Mouse (Mus musculus) heart, embryonic 14.5 days (tissue): ENCODE data around the gene Isca2. TPM values are rescaled to one million over a fixed set of nuclear protein-coding genes. Genes with fewer than 3 reads are reported as not detected.

Experiments
- ATAC-seq: fragments of 200-750 bp; cut with Nextera tagmentation; 2 replicates; pipeline ENCODE4 v1.8.0; 2017; ENCODE audit warnings: low read depth, moderate TSS enrichment; ENCODE audit not compliant: insufficient number of reproducible peaks, insufficient read depth, low FRiP score
- H3K27ac ChIP-seq, 2 experiments: fragments of 200-500 bp in 1 of 2; fragments of 300-500 bp in 1 of 2; sonication (generic) in 1 of 2; replicated peaks in 1 of 2; 2 replicates each; pipeline ENCODE4 v1.5.1; 2012 to 2014; ENCODE audit warnings: low read depth in 2 of 2, low read length in 2 of 2, control low read depth in 1 of 2, mild to moderate bottlenecking in 1 of 2, mixed read lengths in 1 of 2; ENCODE audit not compliant: control insufficient read depth in 1 of 2, insufficient read depth in 1 of 2
- H3K27me3 ChIP-seq: fragments of 300-500 bp; sonication (generic); 2 replicates; pipeline ENCODE4 v1.6.1; 2014; ENCODE audit warnings: mild to moderate bottlenecking, low read length, control low read depth; ENCODE audit not compliant: control insufficient read depth, insufficient read depth
- H3K36me3 ChIP-seq: fragments of 300-500 bp; sonication (generic); 2 replicates; pipeline ENCODE4 v1.6.1; 2014; ENCODE audit warnings: mild to moderate bottlenecking, control low read depth, low read length, mixed read lengths; ENCODE audit not compliant: control insufficient read depth, insufficient read depth
- H3K4me1 ChIP-seq, 2 experiments: fragments of 200-500 bp in 1 of 2; fragments of 300-500 bp in 1 of 2; sonication (generic) in 1 of 2; 2 replicates each; pipeline ENCODE4 v1.6.1; 2012 to 2014; ENCODE audit warnings: low read length in 2 of 2, control low read depth in 1 of 2, mixed read lengths in 1 of 2; ENCODE audit not compliant: control insufficient read depth in 2 of 2, insufficient read depth in 2 of 2
- H3K4me2 ChIP-seq: fragments of 300-500 bp; sonication (generic); 2 replicates; pipeline ENCODE4 v1.6.1; 2014; ENCODE audit warnings: mild to moderate bottlenecking, low read length
- H3K4me3 ChIP-seq, 2 experiments: fragments of 200-500 bp in 1 of 2; fragments of 300-500 bp in 1 of 2; sonication (generic) in 1 of 2; 2 replicates each; pipeline ENCODE4 v1.5.1; 2012 to 2014; ENCODE audit warnings: low read length in 2 of 2, mild to moderate bottlenecking in 2 of 2, control low read depth in 1 of 2, low read depth in 1 of 2, moderate library complexity in 1 of 2; ENCODE audit not compliant: control insufficient read depth in 1 of 2, insufficient read depth in 1 of 2
- H3K9ac ChIP-seq: fragments of 300-500 bp; sonication (generic); 2 replicates; pipeline ENCODE4 v1.6.1; 2014; ENCODE audit warnings: mild to moderate bottlenecking, low read length
- H3K9me3 ChIP-seq: fragments of 300-500 bp; sonication (generic); 2 replicates; pipeline ENCODE4 v1.6.1; 2016; ENCODE audit warnings: low read length, control low read depth; ENCODE audit not compliant: control insufficient read depth
- WGBS: fragments of 180-500 bp; shearing (Covaris S2); extraction: QIAGEN DNeasy Blood & Tissue Kit; methylation state at CpG from one replicate; pipeline ENCODE4 v1.1.7; 2014; 5-methylcytosine and 5-hydroxymethylcytosine counted together
- polyA plus RNA-seq: library from polyadenylated mRNA; unstranded; fragments of >200 nt; fragmentation: Nextera tagmentation; extraction: Ambion mirVana; gene quantifications from 2 replicates; pipeline ENCODE4 v1.2.1, GENCODE M21; 2014

Gene Isca2
- polyA plus RNA-seq, 1 experiment from 2014 or later, result 164 TPM

DNA sequence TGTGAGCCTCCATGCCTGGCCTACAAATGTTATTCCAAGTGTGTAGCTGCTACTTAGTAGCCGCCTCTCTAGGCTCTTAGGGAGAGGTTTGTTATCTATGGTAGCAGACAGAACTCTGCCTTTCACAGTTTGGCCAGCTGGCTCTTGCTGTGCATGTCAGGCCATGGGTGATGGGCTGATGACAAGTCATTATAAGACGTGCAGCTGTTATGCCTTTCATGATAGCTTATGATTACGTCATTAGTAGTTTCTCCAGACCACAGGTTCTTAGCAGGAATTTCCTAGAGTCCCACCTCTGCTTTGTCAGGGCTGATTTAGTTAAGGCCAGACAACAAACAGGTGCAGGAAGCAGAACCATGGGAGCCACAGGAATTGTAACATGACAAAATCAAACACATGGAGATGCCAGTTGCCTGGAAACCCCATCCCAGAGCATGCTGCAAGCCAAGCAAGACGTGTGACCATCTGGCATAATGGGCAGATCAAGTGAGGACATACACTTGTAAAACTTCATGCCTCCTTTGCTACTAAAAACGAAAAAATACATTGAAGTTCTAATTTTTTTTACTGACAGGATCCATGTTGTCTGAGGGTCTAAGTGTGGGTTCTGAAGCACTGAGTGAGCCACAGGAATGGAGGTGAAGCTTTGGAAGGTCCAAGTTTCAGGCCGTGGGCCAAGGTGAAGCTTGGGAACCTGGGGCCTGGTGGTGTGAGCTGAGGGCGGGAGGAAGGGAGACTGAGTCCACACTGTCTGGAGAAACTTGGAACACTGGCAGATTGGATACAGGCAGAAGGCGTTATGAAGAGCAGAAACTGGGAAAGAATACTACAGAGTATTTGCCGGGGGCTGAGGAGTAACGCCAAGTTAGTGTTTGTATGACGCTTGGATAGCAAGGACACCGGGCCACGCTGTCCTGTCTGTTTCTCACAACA is 46.5 kb downstream of the Isca2 start:
- no peak for ATAC-seq
- Histone ChIP-seq H3K4me1 (peaks cover 0 to 2% of the 10 kb centered on the region in 2 experiments; a peak in 1 of 4 replicates), H3K27ac (no peak overlapping the region), H3K4me2 (no peak overlapping the region), H3K9me3 (no peaks in the 10 kb centered on the region), H3K27me3 (peaks cover 51% of the 10 kb centered on the region), H3K4me3 (no peak overlapping the region), H3K9ac (no peak overlapping the region), H3K36me3 (no peaks in the 10 kb centered on the region)
- 69% methylated on average over 13 of the region's 13 CpGs for WGBS

DNA sequence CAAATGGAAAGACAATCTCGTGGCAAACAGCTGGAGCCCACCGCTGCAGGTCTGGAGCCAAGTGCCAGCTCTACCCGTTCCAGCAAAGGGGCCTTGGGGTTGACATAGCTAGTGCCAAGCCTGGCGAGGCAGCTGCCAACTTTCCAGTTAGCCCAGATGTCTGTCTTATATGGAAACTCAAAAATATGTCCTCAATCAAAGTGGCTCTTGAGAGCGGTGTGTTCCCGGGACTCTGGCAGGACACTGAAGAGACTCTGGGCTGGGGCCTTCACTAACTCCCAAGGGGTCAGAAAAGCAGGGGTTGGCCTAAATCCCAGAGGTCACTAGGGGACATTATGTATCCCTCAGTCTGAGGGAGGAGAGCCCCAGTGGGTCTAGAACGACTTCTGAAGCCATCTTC is 50.5 kb downstream of the Isca2 start:
- Histone ChIP-seq H3K9me3 (no peaks in the 10 kb centered on the region), H3K4me1 (peaks cover 0 to 2% of the 10 kb centered on the region in 2 experiments; a peak in 1 of 4 replicates), H3K27ac (no peak overlapping the region), H3K9ac (no peak overlapping the region), H3K4me3 (no peak overlapping the region), H3K36me3 (no peaks in the 10 kb centered on the region), H3K27me3 (peaks cover 62% of the 10 kb centered on the region), H3K4me2 (no peak overlapping the region)
- WGBS, result 68% methylated on average over 7 of the region's 7 CpGs
- ATAC-seq, result no peak

DNA sequence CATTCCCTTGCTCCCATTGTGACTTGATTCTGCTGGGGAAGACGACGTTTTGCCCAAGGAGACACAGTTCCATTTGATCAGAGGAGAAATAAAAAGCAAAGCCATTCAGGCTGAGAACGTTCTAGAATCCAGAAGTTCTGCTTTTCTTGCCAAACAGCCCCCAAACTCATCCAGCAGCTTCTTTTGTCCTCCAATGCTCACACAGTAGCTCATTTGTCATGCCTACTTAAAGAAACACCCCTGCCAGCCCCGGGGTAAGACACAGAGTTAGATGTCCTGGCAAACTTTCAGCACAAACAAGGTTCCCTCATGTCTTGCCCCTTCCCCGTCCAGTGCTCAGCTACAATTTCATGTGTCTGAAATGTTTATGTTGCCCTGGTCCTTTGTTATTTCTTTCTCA is 51.2 kb downstream of the Isca2 start:
- Histone ChIP-seq H3K4me1 (peaks cover 0 to 2% of the 10 kb centered on the region in 2 experiments; a peak in 1 of 4 replicates), H3K36me3 (no peaks in the 10 kb centered on the region), H3K9me3 (no peaks in the 10 kb centered on the region), H3K27ac (no peak overlapping the region), H3K27me3 (peaks cover 68% of the 10 kb centered on the region), H3K4me3 (no peak overlapping the region), H3K4me2 (no peak overlapping the region), H3K9ac (no peak overlapping the region)
- no peak for ATAC-seq
- 81% methylated on average over 5 of the region's 5 CpGs for WGBS

Other genes with a start within 250 kb of the Isca2 start
- gene Vsx2, start 203.5 kb upstream of the Isca2 start, polyA plus RNA-seq, result not detected in 2 replicates
- gene Abcd4, start 155.8 kb upstream of the Isca2 start, polyA plus RNA-seq, result 8.5 and 9.7 TPM in 2 replicates
- not detected in 2 replicates for gene Vrtn, start 132.2 kb upstream of the Isca2 start, polyA plus RNA-seq
- gene Syndig1l, start 74.4 kb upstream of the Isca2 start, polyA plus RNA-seq, result not detected in 2 replicates
- gene Npc2, start 99 bp upstream of the Isca2 start, polyA plus RNA-seq, result 50.8 and 56.6 TPM in 2 replicates
- gene Ltbp2, start 103.3 kb downstream of the Isca2 start, polyA plus RNA-seq, result 2.9 and 3.0 TPM in 2 replicates
- gene Fcf1, start 197.6 kb downstream of the Isca2 start, polyA plus RNA-seq, result 88.8 and 91.9 TPM in 2 replicates
- gene Arel1, start 197.6 kb downstream of the Isca2 start, polyA plus RNA-seq, result 13.2 and 13.7 TPM in 2 replicates
- gene Ylpm1, start 223.1 kb downstream of the Isca2 start, polyA plus RNA-seq, result 25.7 and 27.1 TPM in 2 replicates